Mouse (Mus musculus) heart, embryonic 11.5 days (tissue): Measurements from ENCODE around the gene Pnpla2. TPM values are rescaled to one million over a fixed set of nuclear protein-coding genes. Genes with fewer than 3 reads are reported as not detected.
A peak's percentile ranks its signal among the peaks of the same experiment; 100 is the strongest.
"Not testable (repeated sequence)": the region's sequence is repeated elsewhere in the genome, so short reads cannot be mapped to it uniquely, and the experiment has no call there.

Experiments used
- ATAC-seq: fragments of 200-750 bp; cut with Nextera tagmentation; replicated peaks from 2 replicates; pipeline ENCODE4 v1.8.0; 2017; ENCODE audit warnings: moderate library complexity; ENCODE audit not compliant: insufficient number of reproducible peaks, low FRiP score, low TSS enrichment
- H3K27ac ChIP-seq: fragments of 300-500 bp; sonication (generic); 2 replicates; pipeline ENCODE4 v1.5.1; 2014; ENCODE audit warnings: mild to moderate bottlenecking, low read depth, low read length
- H3K27me3 ChIP-seq: fragments of 300-500 bp; sonication (generic); 2 replicates; pipeline ENCODE4 v1.6.1; 2014; ENCODE audit warnings: mild to moderate bottlenecking, low read length, mixed read lengths; ENCODE audit not compliant: control insufficient read depth, insufficient read depth
- H3K36me3 ChIP-seq: fragments of 300-500 bp; sonication (generic); 2 replicates; pipeline ENCODE4 v1.6.1; 2014; ENCODE audit warnings: mild to moderate bottlenecking, low read length, moderate library complexity, mixed read lengths; ENCODE audit not compliant: control insufficient read depth, insufficient read depth
- H3K4me1 ChIP-seq: fragments of 300-500 bp; sonication (generic); 2 replicates; pipeline ENCODE4 v1.6.1; 2014; ENCODE audit warnings: low read length; ENCODE audit not compliant: control insufficient read depth, insufficient read depth
- H3K4me2 ChIP-seq: fragments of 300-500 bp; sonication (generic); 2 replicates; pipeline ENCODE4 v1.6.1; 2014; ENCODE audit warnings: mild to moderate bottlenecking, moderate library complexity
- H3K4me3 ChIP-seq: fragments of 300-500 bp; sonication (generic); 2 replicates; pipeline ENCODE4 v1.5.1; 2014; ENCODE audit warnings: low read depth, low read length
- H3K9ac ChIP-seq: fragments of 300-500 bp; sonication (generic); 2 replicates; pipeline ENCODE4 v1.6.1; 2014; ENCODE audit warnings: mild to moderate bottlenecking, low read depth, low read length, moderate library complexity
- H3K9me3 ChIP-seq: fragments of 300-500 bp; sonication (generic); replicated peaks from 2 replicates; pipeline ENCODE4 v1.6.1; 2016; ENCODE audit warnings: low read length; ENCODE audit not compliant: control insufficient read depth
- WGBS: fragments of 180-500 bp; shearing (Covaris S2); extraction: QIAGEN DNeasy Blood & Tissue Kit; methylation state at CpG from one replicate; pipeline ENCODE4 v1.1.7; 2014; ENCODE audit not compliant: insufficient replicate concordance; 5-methylcytosine and 5-hydroxymethylcytosine counted together
- polyA plus RNA-seq: library from polyadenylated mRNA; unstranded; fragments of >200 nt; fragmentation: Nextera tagmentation; extraction: Ambion mirVana; gene quantifications from 2 replicates; pipeline ENCODE4 v1.2.1, GENCODE M21; 2014

Gene Pnpla2
- 28.7 and 35.3 TPM in 2 replicates for polyA plus RNA-seq

DNA sequence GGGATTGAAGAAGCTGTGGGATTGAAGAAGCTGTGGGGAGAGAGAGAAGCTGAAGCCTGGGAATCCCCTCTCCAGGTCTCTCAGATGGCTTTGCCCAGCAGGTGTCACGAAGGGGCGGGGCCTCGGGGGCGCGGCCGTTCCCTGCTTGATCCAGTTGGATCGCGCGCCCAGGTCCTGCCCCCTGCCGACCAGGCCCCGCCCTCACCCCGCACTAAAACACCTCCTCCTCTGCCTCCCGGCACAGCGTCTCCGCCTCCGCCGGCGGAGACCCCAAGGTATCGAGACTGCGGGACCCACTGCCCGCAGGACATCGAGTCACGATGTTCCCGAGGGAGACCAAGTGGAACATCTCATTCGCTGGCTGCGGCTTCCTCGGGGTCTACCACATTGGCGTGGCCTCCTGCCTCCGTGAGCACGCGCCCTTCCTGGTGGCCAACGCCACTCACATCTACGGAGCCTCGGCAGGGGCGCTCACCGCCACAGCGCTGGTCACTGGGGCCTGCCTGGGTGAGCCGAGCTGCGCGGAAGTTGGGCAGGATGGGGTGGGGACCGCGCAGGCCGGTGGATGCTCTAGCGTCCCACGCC, at the start of gene Pnpla2:
TSS of gene Pnpla2 (plus strand) at position 232 of the 585 bp plus-strand sequence.
- peak; percentile 83 for ATAC-seq
- H3K4me2 ChIP-seq: peak within 1 kb of the TSS; percentile 84
- H3K27ac ChIP-seq: peak within 1 kb of the TSS; percentile 73

DNA sequence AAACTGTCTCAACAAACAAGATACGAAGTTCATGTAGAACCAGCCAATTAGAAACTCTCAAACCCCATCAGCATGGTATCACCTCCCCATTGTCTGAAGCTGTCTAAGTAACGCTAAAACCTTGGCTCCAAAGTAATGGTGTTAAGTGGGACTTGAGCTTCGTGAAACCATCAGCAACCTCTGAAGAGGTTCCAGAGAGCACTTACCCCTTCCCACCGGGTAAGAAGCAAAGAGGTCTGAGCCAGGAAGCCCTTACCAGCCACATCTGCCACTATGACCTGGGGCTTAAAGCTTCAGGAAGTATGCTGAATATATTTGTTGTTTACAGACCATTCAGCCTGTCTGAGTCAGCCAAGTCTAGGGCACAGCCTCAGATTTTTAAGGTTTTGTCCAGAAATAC, 49.5 kb upstream of the Pnpla2 start:
- Histone ChIP-seq H3K36me3 (peaks cover 20% of the 10 kb centered on the region), H3K4me1 (0 out of 2 replicates have a peak, but pooled peaks cover 3% of the 10 kb centered on the region), H3K4me2 (no peak overlapping the region), H3K9ac (no peak overlapping the region), H3K27ac (no peak overlapping the region), H3K27me3 (no peaks in the 10 kb centered on the region), H3K4me3 (no peak overlapping the region), H3K9me3 (no peaks in the 10 kb centered on the region)
- 77% methylated on average over 4 of the region's 4 CpGs for WGBS
- ATAC-seq: no peak

More for the DNA sequence above, at the start of gene Pnpla2:
- Histone ChIP-seq H3K4me3 (peak within 1 kb of the TSS; percentile 58), H3K27me3 (0 out of 2 replicates have a peak, but pooled peaks cover 2% of the 10 kb centered on the region), H3K4me1 (peaks cover 14% of the 10 kb centered on the region; the same call in 1 of the 2 replicates), H3K9ac (peak within 1 kb of the TSS; percentile 65), H3K9me3 (no peaks in the 10 kb centered on the region), H3K36me3 (peaks cover 19% of the 10 kb centered on the region)
- WGBS: under 1% methylated on average over 43 of the region's 45 CpGs

DNA sequence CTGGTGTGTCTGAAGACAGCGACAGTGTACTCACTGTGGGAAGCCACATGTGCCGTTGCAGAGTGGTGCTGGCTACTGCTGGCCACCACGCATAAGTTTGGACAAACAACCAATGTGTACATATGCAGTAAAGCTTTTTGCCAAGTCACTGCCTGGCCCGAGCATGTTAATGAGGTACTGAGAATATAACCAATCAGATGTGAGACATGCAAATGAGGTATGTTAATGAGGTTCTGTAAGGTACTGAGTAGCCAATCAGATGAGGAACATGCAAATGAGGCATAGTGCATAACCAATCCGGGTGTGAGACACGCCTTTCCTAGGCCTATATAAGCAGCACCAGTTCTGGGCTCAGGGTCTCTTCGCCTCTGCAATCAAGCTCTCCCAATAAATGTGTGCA, 47.3 kb upstream of the Pnpla2 start:
- 93% methylated on average over 7 of the region's 7 CpGs for WGBS
- peaks cover 13% of the 10 kb centered on the region for H3K36me3 ChIP-seq
- H3K4me1 ChIP-seq, H3K27ac ChIP-seq, H3K4me3 ChIP-seq, H3K9me3 ChIP-seq, H3K27me3 ChIP-seq, H3K9ac ChIP-seq, H3K4me2 ChIP-seq, ATAC-seq: not testable (repeated sequence)

DNA sequence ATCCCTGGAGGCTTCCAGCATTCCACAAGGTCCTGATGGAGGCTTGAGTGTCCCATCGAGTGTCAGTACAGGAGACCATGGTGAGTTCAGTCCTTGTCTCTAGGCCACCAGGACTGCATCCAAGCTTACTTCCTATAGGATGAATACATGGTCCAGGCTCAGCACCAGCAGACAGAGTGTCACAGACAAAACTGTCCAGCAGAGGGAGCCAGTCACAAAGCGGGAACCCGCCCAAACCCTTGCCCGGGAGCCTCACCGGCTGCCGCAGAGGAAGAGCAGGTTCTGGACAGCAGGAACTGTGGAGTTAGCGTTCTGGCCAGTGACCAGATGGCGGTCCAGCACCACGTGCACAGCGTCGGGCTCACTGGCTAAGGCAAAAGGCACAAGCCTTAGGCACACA, 46.2 kb upstream of the Pnpla2 start:
- H3K9me3 ChIP-seq: no peaks in the 10 kb centered on the region
- no peak overlapping the region for H3K27ac ChIP-seq
- no peak overlapping the region for H3K9ac ChIP-seq
- H3K36me3 ChIP-seq: peaks cover 13% of the 10 kb centered on the region
- peak; percentile 51 for ATAC-seq
- 19% methylated on average over 11 of the region's 11 CpGs for WGBS
- H3K4me3 ChIP-seq: no peak overlapping the region
- H3K27me3 ChIP-seq: no peaks in the 10 kb centered on the region
- H3K4me1 ChIP-seq: 0 out of 2 replicates have a peak, but pooled peaks cover 3% of the 10 kb centered on the region
- H3K4me2 ChIP-seq: no peak overlapping the region

DNA sequence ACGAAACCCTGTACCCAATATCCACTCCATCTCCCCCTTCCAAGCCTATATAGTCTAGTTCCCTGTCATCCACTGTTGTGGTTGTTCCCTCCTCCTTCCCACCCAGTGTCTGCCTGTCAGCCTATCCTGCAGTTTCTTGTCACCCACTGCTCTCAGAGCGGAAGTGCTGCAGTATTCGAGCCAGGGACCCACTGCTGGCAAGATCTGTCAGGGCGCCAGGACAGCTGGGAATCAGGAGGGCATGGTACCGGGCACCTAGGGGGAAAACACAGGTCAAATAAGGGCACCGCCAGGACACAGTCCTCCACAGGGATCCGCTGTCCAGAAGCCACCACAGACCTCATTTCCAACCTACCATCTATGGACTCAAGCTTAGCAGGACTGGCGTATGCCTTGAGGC, 44.4 kb upstream of the Pnpla2 start:
- no peak for ATAC-seq
- 80% methylated on average over 8 of the region's 8 CpGs for WGBS

DNA sequence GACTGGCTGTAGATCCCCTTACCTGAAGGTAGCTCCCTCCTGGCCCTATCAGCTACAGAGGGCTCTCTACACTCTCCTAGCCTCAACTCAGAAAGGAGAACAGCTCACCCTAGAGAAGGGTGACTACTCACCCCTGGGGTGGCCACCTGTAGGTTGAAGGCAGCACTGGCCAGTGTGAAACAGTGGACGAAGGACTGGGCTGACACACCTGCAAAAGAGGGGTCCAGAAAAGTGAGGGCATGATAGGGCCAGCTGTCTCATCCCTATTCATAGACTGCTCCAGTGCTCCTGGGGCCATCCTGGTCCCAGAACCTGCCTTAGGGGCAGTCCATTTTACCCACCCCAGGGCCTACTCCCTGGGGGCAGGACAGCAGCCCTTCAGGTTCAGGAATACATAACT, 43.3 kb upstream of the Pnpla2 start:
- peaks cover 13% of the 10 kb centered on the region for H3K36me3 ChIP-seq
- H3K9ac ChIP-seq: no peak overlapping the region
- no peak overlapping the region for H3K27ac ChIP-seq
- no peak overlapping the region for H3K4me3 ChIP-seq
- 0 out of 2 replicates have a peak, but pooled peaks cover 6% of the 10 kb centered on the region for H3K4me1 ChIP-seq
- no peaks in the 10 kb centered on the region for H3K27me3 ChIP-seq
- no peak for ATAC-seq
- H3K9me3 ChIP-seq: no peaks in the 10 kb centered on the region
- no peak overlapping the region for H3K4me2 ChIP-seq
- WGBS: 94% methylated on average over 1 of the region's 1 CpGs

More for the DNA sequence above, 44.4 kb upstream of the Pnpla2 start:
- no peak overlapping the region for H3K27ac ChIP-seq
- H3K4me1 ChIP-seq: 0 out of 2 replicates have a peak, but pooled peaks cover 6% of the 10 kb centered on the region
- no peaks in the 10 kb centered on the region for H3K9me3 ChIP-seq
- H3K4me2 ChIP-seq: no peak overlapping the region
- peaks cover 13% of the 10 kb centered on the region for H3K36me3 ChIP-seq
- H3K4me3 ChIP-seq: no peak overlapping the region
- H3K27me3 ChIP-seq: no peaks in the 10 kb centered on the region
- no peak overlapping the region for H3K9ac ChIP-seq

DNA sequence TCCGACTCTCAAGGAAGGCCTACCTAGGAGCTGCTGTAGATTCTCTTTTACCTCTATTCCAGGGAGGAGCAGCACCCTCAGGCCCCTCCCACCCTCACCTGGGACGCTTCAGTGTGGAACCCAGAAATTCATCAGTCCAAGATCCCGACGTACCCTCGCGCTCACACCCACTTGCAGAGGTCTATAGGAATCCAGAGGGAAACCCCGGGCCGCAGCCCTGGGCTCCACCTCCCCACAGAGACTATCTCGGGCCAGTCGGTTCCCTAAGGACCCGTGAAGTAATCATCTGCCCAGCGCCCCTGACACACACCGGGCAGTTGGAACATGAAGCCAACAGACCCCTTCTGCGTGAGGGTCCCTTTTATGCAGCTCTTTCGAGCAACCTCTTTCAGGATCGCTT, 41.7 kb upstream of the Pnpla2 start:
- 0 out of 2 replicates have a peak, but pooled peaks cover 6% of the 10 kb centered on the region for H3K4me1 ChIP-seq
- ATAC-seq: peak; percentile 8; the same call in 1 of the 2 replicates
- no peaks in the 10 kb centered on the region for H3K9me3 ChIP-seq
- H3K9ac ChIP-seq: peak overlapping the region; percentile 95
- H3K27me3 ChIP-seq: no peaks in the 10 kb centered on the region
- peak overlapping the region; percentile 82 for H3K4me3 ChIP-seq
- H3K4me2 ChIP-seq: peak overlapping the region; percentile 90
- WGBS: 3% methylated on average over 16 of the region's 16 CpGs
- H3K27ac ChIP-seq: peak overlapping the region; percentile 79
- H3K36me3 ChIP-seq: peaks cover 13% of the 10 kb centered on the region

DNA sequence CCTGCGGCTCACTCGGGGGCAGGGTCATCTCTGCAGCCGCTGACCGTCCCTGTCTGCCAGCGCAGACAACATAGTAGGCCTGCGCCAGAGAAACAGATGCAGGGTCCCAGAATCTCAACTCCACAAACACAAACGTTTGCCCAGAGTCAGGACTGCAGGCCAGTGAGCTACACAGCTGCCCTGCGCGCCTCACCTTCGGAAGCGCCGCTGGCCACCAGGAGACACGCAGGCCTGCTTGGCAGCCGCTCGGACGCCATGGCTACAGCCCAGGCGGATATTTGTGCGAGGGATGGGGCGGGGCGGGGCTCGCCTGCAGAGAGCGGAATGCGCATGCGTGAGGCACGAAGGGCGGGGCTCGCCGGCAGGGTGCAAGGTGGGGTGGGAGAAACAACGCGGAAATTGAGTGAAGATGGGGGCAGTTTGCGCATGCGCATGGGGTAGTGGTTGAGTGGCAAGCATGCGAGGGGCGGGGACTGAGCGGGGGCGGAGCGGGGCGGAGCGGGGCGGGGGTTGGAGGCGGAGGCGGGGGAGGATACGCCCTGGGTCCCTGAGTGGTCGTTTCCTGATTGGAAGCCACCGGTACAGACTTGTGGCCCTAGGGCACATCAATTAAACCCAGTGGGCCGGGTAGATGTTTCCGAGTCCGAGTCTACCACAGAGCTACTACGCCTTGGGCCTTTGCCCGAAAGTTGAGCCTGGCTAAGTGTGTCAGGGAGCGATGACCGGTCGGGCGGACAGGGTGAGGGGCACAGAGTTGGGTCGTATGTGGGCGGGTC, 41.0 kb upstream of the Pnpla2 start, which contains the start of gene Gatd1:
TSS of gene Gatd1 (minus strand) at position 328 of the 776 bp plus-strand sequence.
- H3K4me2 ChIP-seq: peak within 1 kb of the TSS; percentile 90
- H3K4me3 ChIP-seq: peak within 1 kb of the TSS; percentile 82
- peak within 1 kb of the TSS; percentile 79 for H3K27ac ChIP-seq
- peaks cover 13% of the 10 kb centered on the region for H3K36me3 ChIP-seq
- no peaks in the 10 kb centered on the region for H3K9me3 ChIP-seq
- ATAC-seq: peak; percentile 95
- WGBS: under 1% methylated on average over 55 of the region's 56 CpGs
- H3K27me3 ChIP-seq: no peaks in the 10 kb centered on the region
- 0 out of 2 replicates have a peak, but pooled peaks cover 5% of the 10 kb centered on the region for H3K4me1 ChIP-seq
- H3K9ac ChIP-seq: peak within 1 kb of the TSS; percentile 95
